ENCODE assay signal across 8 mouse cellular contexts in genomic region chr7:78568411-78569254, GRCm38 (mm10).
DNase-seq lines count a peak whose midpoint lies in the region; ATAC-seq lines count a peak whose summit lies in the region.

No protein-coding gene starts in this region.

- no peaks in the 10 kb centered on the region for H3K9me3 ChIP-seq in forebrain, embryonic 10.5 days

- H3K27me3 ChIP-seq in forebrain, embryonic 10.5 days (ENCODE audit: poor library complexity, severe bottlenecking): peaks cover 6% of the 10 kb centered on the region; the same call in 1 of the 2 replicates

- ATAC-seq in erythroblast, adult 5-6 weeks (replicated peaks; ENCODE audit: low FRiP score, poor library complexity, severe bottlenecking): no peak

- 0 out of 2 replicates have a peak overlapping the region, but pooled peaks have one; percentile 1 for H3K27ac ChIP-seq in brown adipose tissue, adult 24 weeks (replicated peaks; ENCODE audit: low read depth, low read length)
- H3K27ac ChIP-seq in forebrain, embryonic 10.5 days: no peak overlapping the region

- H3K36me3 ChIP-seq in forebrain, embryonic 10.5 days (replicated peaks): no peaks in the 10 kb centered on the region

- intact Hi-C loops in heart, postnatal 36 days (cut with DNase I): no loop called here

- 17% methylated on average over 16 of the region's 16 CpGs for WGBS in forebrain, embryonic 10.5 days

- peak; percentile 48 for DNase-seq in Muller cell, postnatal 12 days (ENCODE audit: inconsistent ontology term)
- DNase-seq in forebrain, embryonic 10.5 days (ENCODE audit: extremely low spot score, low spot score): peak; percentile 73
- peak; percentile 65 to 67 for DNase-seq in heart, postnatal 36 days
- DNase-seq in kidney, postnatal 4 days: peak; percentile 76 to 83
- DNase-seq in lung, postnatal 4 days: peak; percentile 57 to 67
- peak; percentile 77 to 78 for DNase-seq in right cerebral cortex, adult 2 months (ENCODE audit: low spot score in 2 of 2)

- H3K4me3 ChIP-seq in brown adipose tissue, adult 24 weeks (ENCODE audit: insufficient read depth, low read depth, low read length): no peak overlapping the region
- peak overlapping the region; percentile 38 for H3K4me3 ChIP-seq in forebrain, embryonic 10.5 days

- H3K4me1 ChIP-seq in brown adipose tissue, adult 24 weeks (ENCODE audit: control insufficient read depth, insufficient read depth, insufficient read length, low read length): peaks cover 7% of the 10 kb centered on the region; the same call in 1 of the 2 replicates
- peaks cover 9% of the 10 kb centered on the region for H3K4me1 ChIP-seq in forebrain, embryonic 10.5 days
